11 mouse cellular contexts compared by ENCODE assay signal in the genomic region with DNA sequence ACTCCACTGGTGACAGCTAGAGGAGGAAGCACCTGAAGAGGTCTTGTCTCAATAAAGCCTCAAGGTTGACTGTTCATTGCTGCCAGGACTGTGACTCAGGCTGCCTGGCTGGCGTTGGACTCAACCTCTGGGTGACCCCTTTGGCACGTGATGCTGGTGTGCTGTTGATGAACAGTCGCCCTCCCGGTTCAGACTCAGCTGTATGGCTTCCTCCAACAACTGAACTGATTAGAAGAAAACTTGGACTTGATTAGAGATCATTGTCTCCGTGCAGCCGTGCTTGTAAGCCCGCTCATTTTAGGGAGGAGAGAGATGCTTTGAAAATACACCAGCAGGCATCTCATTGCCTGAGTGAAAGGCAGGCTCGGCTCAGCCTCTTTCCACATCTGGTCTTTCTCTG.
A peak's percentile ranks its signal among the peaks of the same experiment; 100 is the strongest.
DNase-seq lines count a peak whose midpoint lies in the region; ATAC-seq and TF ChIP-seq lines count a peak whose summit lies in the region.
"Had no signal": no experiment of that assay in that cellular context is flagged by ENCODE, and none has a peak within 500 bp of the region (broad histone marks: within the 10 kb centered on the region; RNA-seq: fewer than 3 reads in every experiment).

No protein-coding gene starts in this region.

- no peak overlapping the region for H3K27ac ChIP-seq in kidney, adult 2 months (ENCODE audit: insufficient read depth, low read depth, low read length)
- H3K27ac ChIP-seq in kidney, embryonic 15.5 days: no peak overlapping the region
- no peak overlapping the region for H3K27ac ChIP-seq in limb, embryonic 11.5 days (replicated peaks; ENCODE audit: low read depth, low read length)
- H3K27ac ChIP-seq: heart, embryonic 13.5 days; limb, embryonic 12.5 days had no signal

- no peak overlapping the region for H3K9ac ChIP-seq in kidney, embryonic 15.5 days
- H3K9ac ChIP-seq in limb, embryonic 11.5 days (ENCODE audit: low read length): no peak overlapping the region
- H3K9ac ChIP-seq: heart, embryonic 13.5 days; limb, embryonic 12.5 days had no signal

- H3K4me1 ChIP-seq in kidney, adult 2 months (ENCODE audit: control insufficient read depth, insufficient read depth, low read length): no peaks in the 10 kb centered on the region
- peaks cover 29% of the 10 kb centered on the region for H3K4me1 ChIP-seq in kidney, embryonic 15.5 days
- H3K4me1 ChIP-seq in limb, embryonic 11.5 days (ENCODE audit: control insufficient read depth, insufficient read depth, low read length): 0 out of 2 replicates have a peak, but pooled peaks cover 2% of the 10 kb centered on the region

- DNase-seq in kidney, adult 2 months: peak; percentile 48
- peak; percentile 43 to 53 for DNase-seq in adrenal gland, adult 18-20 months (ENCODE audit: low spot score in 2 of 2)
- DNase-seq in embryo, embryonic 11 days: peak; percentile 47
- peak; percentile 48 for DNase-seq in limb, embryonic 11.5 days (ENCODE audit: low spot score)
- DNase-seq in T-cell, adult 2 months (ENCODE audit: low spot score): no peak
- DNase-seq: thymus, postnatal 14 days had no signal

- H3K27me3 ChIP-seq in kidney, adult 2 months (replicated peaks; ENCODE audit: control insufficient read depth, insufficient read depth, low read length): no peaks in the 10 kb centered on the region
- no peaks in the 10 kb centered on the region for H3K27me3 ChIP-seq in kidney, embryonic 15.5 days
- no peaks in the 10 kb centered on the region for H3K27me3 ChIP-seq in limb, embryonic 11.5 days (ENCODE audit: control insufficient read depth, insufficient read depth, low read length)
- H3K27me3 ChIP-seq: heart, embryonic 13.5 days; limb, embryonic 12.5 days had no signal

- H3K9me3 ChIP-seq in kidney, embryonic 15.5 days (replicated peaks): no peaks in the 10 kb centered on the region
- no peaks in the 10 kb centered on the region for H3K9me3 ChIP-seq in limb, embryonic 11.5 days (ENCODE audit: control insufficient read depth, low read length)
- H3K9me3 ChIP-seq: limb, embryonic 12.5 days had no signal

- ATAC-seq in kidney, embryonic 15.5 days (replicated peaks; ENCODE audit: low FRiP score): no peak
- ATAC-seq in limb, embryonic 11.5 days (ENCODE audit: insufficient number of reproducible peaks, low FRiP score, low TSS enrichment, low read depth): no peak
- ATAC-seq in erythroid progenitor cell, adult 5-6 weeks (replicated peaks; ENCODE audit: low FRiP score, poor library complexity, severe bottlenecking): no peak

- TF ChIP-seq POLR2A in kidney, adult 2 months (IDR thresholded peaks at IDR 0.05; ENCODE audit: low read depth, low read length): no peak

- H3K36me3 ChIP-seq in kidney, adult 2 months (ENCODE audit: control insufficient read depth, insufficient read depth, low read length): no peaks in the 10 kb centered on the region
- H3K36me3 ChIP-seq in kidney, embryonic 15.5 days: no peaks in the 10 kb centered on the region
- no peaks in the 10 kb centered on the region for H3K36me3 ChIP-seq in limb, embryonic 11.5 days (ENCODE audit: control insufficient read depth, insufficient read depth, low read length)
- H3K36me3 ChIP-seq: heart, embryonic 13.5 days; limb, embryonic 12.5 days had no signal

- WGBS in kidney, adult 2 months: 28% methylated on average over 8 of the region's 8 CpGs
- 38% methylated on average over 8 of the region's 8 CpGs for WGBS in kidney, embryonic 15.5 days
- 51% methylated on average over 8 of the region's 8 CpGs for WGBS in limb, embryonic 11.5 days

- no peak overlapping the region for H3K4me2 ChIP-seq in kidney, embryonic 15.5 days
- no peak overlapping the region for H3K4me2 ChIP-seq in limb, embryonic 11.5 days (ENCODE audit: low read depth, severe bottlenecking)
- H3K4me2 ChIP-seq: heart, embryonic 13.5 days; limb, embryonic 12.5 days had no signal

- H3K4me3 ChIP-seq in kidney, adult 2 months (ENCODE audit: insufficient read depth, low read depth, low read length): no peak overlapping the region
- H3K4me3 ChIP-seq in kidney, embryonic 15.5 days (replicated peaks): no peak overlapping the region
- H3K4me3 ChIP-seq in limb, embryonic 11.5 days (ENCODE audit: low read depth, low read length): no peak overlapping the region
- H3K4me3 ChIP-seq: heart, embryonic 13.5 days; limb, embryonic 12.5 days; myocyte had no signal

- no peak for TF ChIP-seq CTCF in kidney, adult 2 months (conservative IDR thresholded peaks at IDR 0.05; ENCODE audit: insufficient read depth, insufficient read length, low read depth, low read length)
